Mouse (Mus musculus): ENCODE measurements around the gene Plxnb1. TPM values are rescaled to one million over a fixed set of nuclear protein-coding genes. Genes with fewer than 3 reads are reported as not detected.

Gene Plxnb1
- 10 to 100 TPM; 16.4 to 19.1 TPM for total RNA-seq (2021)

DNA sequence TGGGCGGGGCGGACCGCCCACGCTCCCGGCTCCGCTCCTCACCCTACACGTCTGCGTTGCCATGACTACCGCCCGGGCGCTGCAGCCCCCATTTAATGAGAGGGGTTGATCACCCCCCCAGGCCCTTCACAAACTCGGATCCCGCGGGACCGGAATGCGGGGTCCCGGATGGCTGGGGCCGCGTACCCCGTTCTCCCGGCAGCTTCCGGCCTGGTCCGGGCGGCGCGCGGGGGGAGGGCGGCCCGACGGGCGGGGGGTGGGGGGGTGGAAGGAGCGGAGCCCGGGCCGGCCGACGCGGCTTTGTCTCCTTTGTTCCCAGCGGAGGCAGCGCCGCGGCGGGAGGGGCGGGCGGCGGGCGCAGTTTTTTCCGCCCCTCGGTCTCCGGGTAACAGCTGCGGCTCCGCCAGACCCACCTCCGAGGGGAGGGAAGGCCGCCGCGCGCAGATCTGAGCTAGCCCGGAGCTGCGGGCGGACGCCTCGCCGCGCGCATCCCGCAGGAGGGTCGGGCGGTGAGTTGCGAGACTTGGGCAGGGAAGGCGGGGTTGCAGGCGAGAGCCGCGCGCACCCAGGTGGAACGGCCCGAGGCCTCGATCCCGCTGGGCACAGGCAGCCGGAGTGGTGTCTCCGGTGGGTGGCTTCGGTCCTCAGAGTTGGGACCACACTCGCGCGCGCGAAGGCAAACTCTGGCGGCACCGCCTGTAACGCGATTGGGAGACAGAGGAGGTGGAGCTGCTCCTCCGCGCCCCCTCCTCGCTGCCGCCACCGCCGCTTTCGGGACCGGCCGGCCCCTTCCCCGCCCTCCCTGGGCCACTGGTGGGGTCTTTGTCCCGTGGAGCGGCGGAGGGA lies at the start of gene Plxnb1:
Gene Plxnb1, plus strand, starts transcription at position 253 of the 846 bp plus-strand sequence.
- intact Hi-C loops (cut with DNase I): no loop called here
- peak; percentile 65 to 73 for DNase-seq

- DNase-seq: peak; percentile 68 to 69
- intact Hi-C loops (cut with DNase I): no loop called here
Measured at GRCm38 (mm10) chr9:109046306-109046705, 48.9 kb upstream of the Plxnb1 start.

GRCm38 (mm10) chr9:109049316-109049715 lies 45.9 kb upstream of the Plxnb1 start:
- DNase-seq: no peak
- intact Hi-C loops (cut with DNase I): no loop called here

DNA sequence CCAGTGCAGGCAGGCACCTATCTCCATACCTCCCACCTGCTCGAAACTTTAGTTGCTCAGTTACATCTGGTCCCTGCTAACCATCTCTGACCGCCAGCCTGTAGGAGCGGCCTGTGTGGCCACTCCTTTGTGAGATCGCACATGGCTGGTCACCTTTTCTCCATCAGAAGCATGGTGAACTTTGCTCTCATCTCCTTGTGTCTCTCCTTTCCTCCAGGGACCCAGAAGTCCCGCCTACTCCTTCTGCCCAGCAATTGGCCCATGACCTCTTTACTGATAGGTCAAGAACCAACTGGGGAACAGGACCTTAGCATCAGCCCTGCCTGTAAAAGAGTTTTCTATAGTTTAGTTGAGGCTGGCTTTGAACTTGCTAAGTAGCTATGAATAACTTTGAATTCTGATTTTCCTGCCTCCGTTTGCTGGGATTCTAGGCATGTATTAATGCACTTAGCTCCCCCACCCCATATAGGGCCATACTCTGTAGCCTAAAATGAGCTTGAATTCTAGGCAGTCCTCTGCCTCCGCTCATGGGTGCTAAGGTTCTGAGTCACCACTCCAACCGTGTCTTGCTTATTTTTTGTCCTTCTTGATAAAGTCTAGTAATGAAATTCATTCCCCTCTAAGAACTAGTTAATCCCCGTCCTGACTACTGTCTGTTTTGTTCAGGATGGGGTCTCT lies 45.1 kb upstream of the Plxnb1 start:
- intact Hi-C loops (cut with DNase I): no loop called here
- peak in 1 of 2 experiments; percentile 2 for DNase-seq

- intact Hi-C loops (cut with DNase I): no loop called here
- no peak for DNase-seq
Measured at GRCm38 (mm10) chr9:109050674-109050997, 44.6 kb upstream of the Plxnb1 start.

- intact Hi-C loops (cut with DNase I): no loop called here
- DNase-seq: no peak
Measured at GRCm38 (mm10) chr9:109051011-109051501, 44.1 kb upstream of the Plxnb1 start.

GRCm38 (mm10) chr9:109051651-109052489 lies 43.3 kb upstream of the Plxnb1 start:
- intact Hi-C loops (cut with DNase I): loop anchor here (1.0 kb wide), 1 partner anchor 12 kb away; no protein-coding TSS in a partner anchor
- DNase-seq: no peak

GRCm38 (mm10) chr9:109052490-109053260 lies 42.5 kb upstream of the Plxnb1 start:
- intact Hi-C loops (cut with DNase I): loop anchor here (1.0 kb wide), 1 partner anchor 12 kb away; no protein-coding TSS in a partner anchor
- DNase-seq: no peak

DNA sequence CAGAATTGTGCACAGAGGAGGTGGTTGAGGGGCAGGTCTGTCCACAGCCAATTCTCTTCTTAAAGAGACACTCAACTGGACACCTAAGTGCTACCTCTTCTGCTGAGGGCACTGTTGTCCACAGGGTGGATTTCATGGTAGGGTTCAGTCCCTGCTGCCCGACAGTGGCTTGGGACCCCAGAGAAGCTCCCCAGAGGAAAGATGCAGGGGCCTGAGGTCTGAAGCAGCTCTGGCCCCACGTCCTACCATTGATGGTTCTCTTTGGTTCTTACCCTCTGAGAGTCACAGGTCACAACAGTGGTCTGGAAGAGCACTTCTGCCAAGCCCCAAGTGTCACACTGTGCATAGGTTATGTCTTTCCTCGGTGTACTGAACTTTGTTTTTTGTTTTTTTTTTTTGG lies 41.8 kb upstream of the Plxnb1 start:
- no peak for DNase-seq

DNA sequence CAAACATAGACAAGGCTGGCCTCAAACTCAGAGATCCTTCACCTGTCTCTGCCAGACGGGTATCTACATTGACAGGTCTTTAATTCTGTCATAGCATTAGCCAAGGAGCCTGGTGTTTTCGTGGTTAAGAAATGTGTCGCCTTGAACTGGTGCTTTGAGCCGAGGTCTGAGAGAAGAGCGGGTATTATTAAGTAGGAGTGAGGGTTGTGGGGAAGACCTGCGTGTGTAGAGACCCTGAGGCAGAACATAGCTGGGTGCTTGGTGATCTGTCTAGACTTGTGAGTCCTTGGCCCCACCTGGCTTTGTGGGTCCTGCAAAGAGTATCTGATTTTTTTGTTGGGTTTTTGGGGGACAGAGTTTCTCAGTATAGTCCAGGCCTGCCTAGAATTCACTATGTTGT lies 41.3 kb upstream of the Plxnb1 start:
- intact Hi-C loops (cut with DNase I): no loop called here
- no peak for DNase-seq

More for the DNA sequence above, 41.8 kb upstream of the Plxnb1 start:
- intact Hi-C loops (cut with DNase I): no loop called here

DNA sequence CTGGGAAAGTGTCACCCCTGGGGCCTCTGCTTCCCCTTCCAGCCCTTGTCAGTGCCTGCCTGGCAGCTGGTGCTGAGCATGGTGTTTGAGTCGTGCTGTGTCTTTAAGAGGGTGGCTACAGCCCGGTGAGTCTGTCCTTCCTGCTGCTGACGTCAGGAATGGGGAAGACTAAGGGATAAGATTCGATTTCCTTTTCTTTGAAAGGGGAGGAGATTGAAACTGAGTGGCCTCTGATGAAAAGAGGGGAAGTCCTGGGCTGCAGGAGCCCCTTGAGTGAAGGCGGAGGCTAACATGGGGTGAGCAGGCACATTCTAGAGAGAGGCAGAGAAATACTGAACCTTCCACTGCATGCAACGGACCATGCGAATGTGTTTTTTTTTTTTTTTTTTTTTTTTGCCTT lies 40.5 kb upstream of the Plxnb1 start:
- peak; percentile 64 to 70 for DNase-seq
- intact Hi-C loops (cut with DNase I): loop anchor here (5.0 kb wide), 1 partner anchor 117 kb away; the partner anchor contains the start of gene Uqcrc1

DNA sequence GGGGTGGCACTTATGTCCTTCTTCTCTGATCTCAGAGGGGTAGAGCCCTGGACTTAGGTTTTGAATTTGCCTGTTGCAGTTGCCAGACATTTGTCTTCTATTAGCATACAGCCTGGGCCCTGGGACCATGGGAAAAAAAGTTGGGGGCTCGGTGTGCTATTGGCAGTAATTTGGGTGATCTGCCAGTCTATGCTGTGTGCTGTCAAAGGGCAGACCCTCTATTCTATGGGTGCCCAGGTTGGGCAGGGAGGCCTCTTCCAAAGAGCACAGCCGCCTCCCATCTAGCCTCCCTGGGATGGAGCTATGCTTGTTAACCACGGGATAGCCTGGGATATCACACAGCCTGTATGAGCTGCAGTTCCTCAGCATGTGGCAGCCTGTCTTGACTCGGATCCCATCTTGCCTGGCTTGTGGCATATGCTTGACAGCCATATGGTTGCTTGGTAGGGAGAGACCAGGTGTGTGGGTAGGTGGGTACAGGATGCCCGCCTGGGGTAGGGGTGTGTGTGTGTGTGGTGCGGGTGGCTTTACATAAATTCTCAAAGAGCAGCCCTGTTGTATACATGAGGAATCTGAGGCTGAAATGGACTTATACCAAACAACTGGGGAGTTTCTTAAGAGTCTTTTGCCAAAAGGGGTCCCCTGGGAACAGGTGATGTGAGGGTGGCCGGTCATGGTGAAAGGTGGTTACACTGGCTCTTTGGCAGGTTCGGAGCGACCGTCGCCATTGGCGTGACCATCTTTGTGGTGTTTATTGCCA lies 39.7 kb upstream of the Plxnb1 start:
- intact Hi-C loops (cut with DNase I): loop anchor here (5.0 kb wide), 1 partner anchor 118 kb away; the partner anchor contains the start of gene Uqcrc1
- no peak for DNase-seq

GRCm38 (mm10) chr9:109056081-109056690 lies 39.0 kb upstream of the Plxnb1 start:
- no peak for DNase-seq
- intact Hi-C loops (cut with DNase I): loop anchor here (5.0 kb wide), 1 partner anchor 119 kb away; the partner anchor contains the start of gene Uqcrc1

GRCm38 (mm10) chr9:109056916-109057315 lies 38.3 kb upstream of the Plxnb1 start:
- DNase-seq: no peak
- intact Hi-C loops (cut with DNase I): loop anchor here (5.0 kb wide), 1 partner anchor 120 kb away; the partner anchor contains the start of gene Uqcrc1

GRCm38 (mm10) chr9:109057543-109057942 lies 37.6 kb upstream of the Plxnb1 start:
- no peak for DNase-seq
- intact Hi-C loops (cut with DNase I): loop anchor here (5.0 kb wide), 1 partner anchor 120 kb away; the partner anchor contains the start of gene Uqcrc1

DNA sequence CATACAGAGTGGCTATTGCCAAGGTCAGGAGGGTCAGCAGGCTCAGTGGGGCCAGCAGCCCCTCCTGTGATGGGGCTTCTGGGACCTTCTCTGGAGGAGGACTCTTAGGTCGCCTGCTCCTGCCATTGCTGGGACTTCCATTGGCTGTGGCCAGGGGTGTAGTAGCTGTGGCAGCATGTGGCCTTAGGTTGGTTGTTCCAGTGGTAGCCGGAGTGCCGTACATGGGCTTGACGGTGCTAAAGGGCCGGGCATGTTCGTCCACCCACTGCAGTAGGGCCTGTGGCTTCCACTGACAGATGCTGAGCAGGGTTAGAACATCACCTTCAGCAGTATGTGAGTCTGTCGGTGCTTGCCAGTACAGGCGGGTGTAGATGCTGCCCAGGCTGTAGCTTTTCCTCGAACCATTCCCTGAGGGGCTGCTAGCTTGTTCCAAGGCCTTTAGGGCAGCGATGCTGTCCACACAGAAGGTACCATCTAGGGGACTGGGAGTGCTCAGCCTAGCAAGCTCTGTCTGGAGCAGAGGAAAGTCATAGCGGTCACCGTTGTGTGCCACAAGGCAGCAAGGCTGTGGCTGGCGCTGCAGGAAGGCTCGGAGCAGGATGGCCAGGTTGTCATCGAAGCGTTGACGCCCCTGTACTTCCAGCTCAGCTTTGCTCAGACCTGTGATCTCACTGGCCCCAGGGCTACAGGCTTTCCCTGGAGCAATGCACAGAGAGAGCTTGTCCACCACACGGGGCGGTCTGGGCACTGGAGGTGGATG lies 37.0 kb upstream of the Plxnb1 start:
- DNase-seq: no peak
- intact Hi-C loops (cut with DNase I): loop anchor here (2.0 to 5.0 kb wide), 2 partner anchors 19 to 121 kb away; partner anchors contain the start of genes Shisa5 and Uqcrc1

GRCm38 (mm10) chr9:109059136-109059903 lies 35.9 kb upstream of the Plxnb1 start, which contains the start of gene Trex1:
TSS of gene Trex1 (minus strand) at chr9:109059734.
- intact Hi-C loops (cut with DNase I): loop anchor here (1.0 to 5.0 kb wide), 3 partner anchors 21 to 122 kb away; partner anchors contain the start of genes Shisa5 and Uqcrc1
- DNase-seq: peak; percentile 88 to 93
